Mouse (Mus musculus): ENCODE measurements at regions not wholly inside any gene's neighbourhood (a gene's known extent, or its start where the extent isn't known, plus 50 kb on each side); places are given as distances from the start of the nearest gene placed in this dataset.
A peak's percentile ranks its signal among the peaks of the same experiment; 100 is the strongest.

DNA sequence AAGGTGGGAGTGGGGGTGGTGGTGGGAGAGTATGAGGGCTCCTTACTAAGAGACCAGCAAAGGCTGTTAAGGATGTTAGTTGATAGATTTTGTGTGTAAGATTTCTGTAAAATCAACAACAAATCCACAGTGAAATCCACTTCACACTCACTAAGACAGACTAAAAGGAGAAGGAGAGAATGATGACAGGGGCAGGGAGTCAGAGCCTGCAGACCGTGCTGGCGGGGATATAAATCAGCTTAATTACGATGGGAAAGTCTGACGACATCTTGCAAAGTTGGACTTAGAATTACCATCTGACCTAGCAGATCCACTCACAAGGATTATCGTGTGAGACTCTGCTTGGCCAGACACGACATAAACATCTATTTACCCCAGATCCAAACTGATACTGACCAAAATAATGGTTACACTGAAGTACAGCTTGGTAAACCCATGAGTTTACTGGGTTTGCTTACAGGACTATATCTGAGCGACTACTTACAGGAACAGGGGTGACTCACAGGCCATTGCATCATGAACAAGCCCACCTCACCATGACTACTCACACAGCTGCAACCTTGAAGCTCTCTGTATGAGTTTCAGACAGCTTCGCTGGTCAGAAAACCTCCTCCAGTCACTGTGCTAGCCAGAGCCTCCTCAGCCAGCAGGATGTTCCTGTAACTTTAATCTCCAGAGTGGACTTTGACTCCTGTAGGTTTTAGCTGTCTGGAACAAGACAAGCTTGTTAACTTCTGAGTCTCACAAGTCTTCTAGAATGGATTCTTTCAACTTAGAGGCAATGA is 50.5 kb upstream of the Ednra start:
- Histone ChIP-seq H3K4me3 (ENCODE audit: low read depth, low read length) (no peak overlapping the region), H3K4me1 (ENCODE audit: insufficient read depth, low read depth, low read length) (no peaks in the 10 kb centered on the region), H3K27ac (ENCODE audit: low read length) (no peak overlapping the region), H3K4me2 (replicated peaks; ENCODE audit: low read depth, low read length) (no peak overlapping the region), H3K9me3 (ENCODE audit: low read length) (no peaks in the 10 kb centered on the region), H3K27me3 (replicated peaks; ENCODE audit: insufficient read depth, low read length) (no peaks in the 10 kb centered on the region), H3K36me3 (ENCODE audit: insufficient read depth, low read length) (no peaks in the 10 kb centered on the region), H3K9ac (replicated peaks; ENCODE audit: low read depth) (no peak overlapping the region)
- no peak for TF ChIP-seq EP300 (IDR thresholded peaks at IDR 0.05)
- no peak for TF ChIP-seq CTCF (IDR thresholded peaks at IDR 0.05)
- ATAC-seq, result peak; percentile 47
- WGBS, result 67% methylated on average over 8 of the region's 8 CpGs
- DNase-seq (ENCODE audit: low spot score), result peak; percentile 18

DNA sequence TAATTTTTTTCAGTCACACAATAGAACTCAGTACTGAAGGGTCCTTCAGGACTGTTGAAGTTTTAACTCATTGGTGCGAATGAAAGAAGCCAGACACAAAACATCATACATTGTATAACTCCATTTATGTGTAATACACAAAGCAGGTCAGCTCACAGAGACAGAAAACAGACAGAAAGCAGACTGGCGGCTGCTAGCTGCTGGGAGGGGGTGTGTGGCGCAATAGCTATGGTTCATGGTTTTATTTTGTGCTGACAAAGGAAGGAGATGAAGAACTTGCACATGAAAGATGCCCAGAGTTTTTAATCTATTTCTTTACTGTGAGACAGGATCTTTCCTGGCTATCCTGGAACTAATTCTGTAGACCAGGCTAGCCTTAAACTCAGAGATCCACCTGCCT is 51.3 kb upstream of the Ednra start:
- Histone ChIP-seq H3K4me3 (ENCODE audit: low read depth, low read length) (no peak overlapping the region), H3K36me3 (ENCODE audit: insufficient read depth, low read length) (no peaks in the 10 kb centered on the region), H3K9me3 (ENCODE audit: low read length) (no peaks in the 10 kb centered on the region), H3K27ac (ENCODE audit: low read length) (no peak overlapping the region), H3K4me2 (replicated peaks; ENCODE audit: low read depth, low read length) (no peak overlapping the region), H3K4me1 (ENCODE audit: insufficient read depth, low read depth, low read length) (no peaks in the 10 kb centered on the region), H3K9ac (replicated peaks; ENCODE audit: low read depth) (no peak overlapping the region), H3K27me3 (replicated peaks; ENCODE audit: insufficient read depth, low read length) (no peaks in the 10 kb centered on the region)
- DNase-seq (ENCODE audit: low spot score) (no peak), ATAC-seq (no peak)
- TF ChIP-seq EP300 (IDR thresholded peaks at IDR 0.05), result no peak
- no peak for TF ChIP-seq CTCF (IDR thresholded peaks at IDR 0.05)
- 76% methylated on average over 3 of the region's 3 CpGs for WGBS

DNA sequence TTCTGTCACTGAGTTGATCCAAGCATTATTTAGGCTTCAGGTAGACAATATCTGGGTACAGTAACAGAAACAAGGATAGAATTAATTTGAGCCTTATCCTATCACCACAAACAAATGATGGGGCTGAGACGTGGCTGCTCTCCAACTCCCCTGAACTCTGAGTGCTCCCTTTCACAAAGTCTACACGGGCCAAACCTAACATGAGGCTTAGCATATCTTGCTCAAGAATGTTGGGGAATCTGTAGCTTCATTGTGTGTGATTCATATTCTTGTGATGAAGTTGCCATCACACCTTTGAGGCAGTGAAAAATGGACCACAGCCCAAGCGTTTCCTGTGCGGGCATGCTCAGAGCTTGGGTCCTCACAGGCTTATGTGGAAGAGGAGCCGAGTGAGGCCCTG is 53.3 kb upstream of the Ednra start:
- Histone ChIP-seq H3K9ac (replicated peaks; ENCODE audit: low read depth) (no peak overlapping the region), H3K36me3 (ENCODE audit: insufficient read depth, low read length) (no peaks in the 10 kb centered on the region), H3K4me1 (ENCODE audit: insufficient read depth, low read depth, low read length) (no peaks in the 10 kb centered on the region), H3K27ac (ENCODE audit: low read length) (no peak overlapping the region), H3K9me3 (ENCODE audit: low read length) (no peaks in the 10 kb centered on the region), H3K4me3 (ENCODE audit: low read depth, low read length) (no peak overlapping the region), H3K4me2 (replicated peaks; ENCODE audit: low read depth, low read length) (no peak overlapping the region), H3K27me3 (replicated peaks; ENCODE audit: insufficient read depth, low read length) (no peaks in the 10 kb centered on the region)
- DNase-seq (ENCODE audit: low spot score) (no peak), ATAC-seq (no peak; the same call in 1 of the 2 replicates)
- WGBS, result 60% methylated on average over 5 of the region's 5 CpGs
- TF ChIP-seq EP300 (IDR thresholded peaks at IDR 0.05) (no peak), CTCF (IDR thresholded peaks at IDR 0.05) (no peak)

DNA sequence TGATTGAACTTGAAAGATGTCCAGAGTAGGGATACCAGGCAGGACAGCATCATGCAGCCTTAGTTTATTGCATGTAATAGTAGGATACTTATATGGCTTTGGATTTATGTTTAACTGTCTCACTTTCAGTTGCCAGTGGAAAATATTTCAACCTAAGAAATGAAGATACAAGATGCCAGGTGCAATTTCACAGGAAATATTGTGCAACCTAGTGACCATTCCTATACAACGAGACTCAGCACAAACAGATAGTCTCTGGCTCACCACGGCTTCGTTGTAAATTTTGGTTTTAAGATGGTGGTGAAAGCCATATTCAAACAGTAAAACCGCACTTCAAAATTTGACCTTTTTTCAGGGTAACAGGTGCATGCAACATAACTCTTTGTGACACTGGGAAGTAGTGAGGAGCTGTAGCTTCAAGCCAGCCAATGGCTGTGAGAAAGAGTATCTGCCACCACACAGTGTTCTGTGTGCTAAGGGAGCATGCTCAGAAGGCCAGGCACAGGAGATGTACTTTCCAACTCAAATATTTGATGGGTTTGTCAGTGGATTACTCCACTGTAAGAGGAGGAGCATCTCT is 61.5 kb upstream of the Ednra start:
- 69% methylated on average over 4 of the region's 4 CpGs for WGBS
- no peak overlapping the region for H3K4me2 ChIP-seq (replicated peaks; ENCODE audit: low read depth, low read length)
- no peak for TF ChIP-seq CTCF (IDR thresholded peaks at IDR 0.05)
- TF ChIP-seq EP300 (IDR thresholded peaks at IDR 0.05), result no peak
- H3K27me3 ChIP-seq (replicated peaks; ENCODE audit: insufficient read depth, low read length), result no peaks in the 10 kb centered on the region
- ATAC-seq, result no peak
- no peak overlapping the region for H3K4me3 ChIP-seq (ENCODE audit: low read depth, low read length)
- H3K27ac ChIP-seq (ENCODE audit: low read length), result no peak overlapping the region
- no peak overlapping the region for H3K9ac ChIP-seq (replicated peaks; ENCODE audit: low read depth)
- no peaks in the 10 kb centered on the region for H3K36me3 ChIP-seq (ENCODE audit: insufficient read depth, low read length)
- no peaks in the 10 kb centered on the region for H3K4me1 ChIP-seq (ENCODE audit: insufficient read depth, low read depth, low read length)
- DNase-seq (ENCODE audit: low spot score), result no peak
- H3K9me3 ChIP-seq (ENCODE audit: low read length), result no peaks in the 10 kb centered on the region

DNA sequence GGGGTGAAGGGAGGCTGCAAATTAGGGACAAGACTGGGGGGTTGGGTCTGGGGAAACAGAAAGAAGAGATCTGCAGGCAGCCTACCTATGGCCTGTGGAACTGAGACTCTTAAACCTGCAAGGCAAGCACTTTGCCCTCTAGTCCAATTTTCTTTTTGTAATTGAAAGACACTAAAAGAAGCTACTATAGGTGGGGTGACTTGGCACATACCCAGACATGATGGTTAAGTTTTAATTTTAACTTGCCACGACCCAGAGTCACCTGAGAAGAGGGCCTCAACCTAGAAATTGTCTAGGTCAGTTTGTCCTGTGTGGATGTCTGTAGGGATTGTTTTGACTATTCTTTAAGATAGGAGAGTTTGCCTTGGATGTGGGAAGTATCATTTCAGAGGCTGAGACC is 70.6 kb upstream of the Ednra start:
- Histone ChIP-seq H3K27me3 (replicated peaks; ENCODE audit: insufficient read depth, low read length) (no peaks in the 10 kb centered on the region), H3K4me3 (ENCODE audit: low read depth, low read length) (no peak overlapping the region), H3K36me3 (ENCODE audit: insufficient read depth, low read length) (no peaks in the 10 kb centered on the region), H3K27ac (ENCODE audit: low read length) (no peak overlapping the region), H3K4me2 (replicated peaks; ENCODE audit: low read depth, low read length) (no peak overlapping the region), H3K4me1 (ENCODE audit: insufficient read depth, low read depth, low read length) (no peaks in the 10 kb centered on the region), H3K9me3 (ENCODE audit: low read length) (no peaks in the 10 kb centered on the region), H3K9ac (replicated peaks; ENCODE audit: low read depth) (no peak overlapping the region)
- DNase-seq (ENCODE audit: low spot score), result peak; percentile 2
- 64% methylated on average over 1 of the region's 1 CpGs for WGBS
- TF ChIP-seq EP300 (IDR thresholded peaks at IDR 0.05) (no peak), CTCF (IDR thresholded peaks at IDR 0.05) (no peak)
- ATAC-seq, result no peak

DNA sequence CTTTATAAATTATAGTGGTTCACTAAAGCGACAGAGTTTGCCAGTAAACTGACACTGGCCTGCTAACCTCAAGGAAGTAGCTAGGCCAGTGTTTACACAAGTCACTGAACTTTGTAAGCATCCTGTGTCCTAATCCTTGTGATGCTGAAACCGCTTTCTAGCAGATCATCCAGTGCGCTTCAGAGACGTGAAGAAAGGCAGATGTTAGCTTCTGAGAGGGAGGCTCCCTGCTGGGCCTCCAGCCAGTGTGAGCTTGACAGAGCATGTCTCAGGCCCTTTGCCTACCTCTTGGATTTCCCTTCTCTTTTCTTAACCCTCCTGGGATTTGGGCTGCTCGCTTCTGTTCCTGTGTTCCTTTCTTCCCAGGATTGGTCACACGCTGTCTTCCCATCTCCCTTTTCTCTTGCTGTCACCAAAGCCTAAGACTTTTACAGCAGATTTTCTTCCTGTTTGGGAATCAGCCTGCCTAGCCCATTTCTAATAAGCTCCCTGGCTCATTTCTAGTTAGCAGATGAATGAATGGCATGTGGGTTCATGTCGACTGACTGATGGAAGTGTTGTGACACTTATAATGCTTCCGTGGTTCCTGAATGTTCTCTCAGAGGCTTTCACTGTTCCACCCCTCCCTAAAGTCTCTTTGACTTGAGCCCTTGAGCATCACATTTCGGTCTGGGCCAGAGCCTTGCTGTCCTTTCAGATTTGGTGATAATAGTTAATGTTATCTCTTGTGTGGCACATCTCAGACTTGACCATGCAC is 79.1 kb upstream of the Ednra start:
- Histone ChIP-seq H3K9me3 (ENCODE audit: low read length) (no peaks in the 10 kb centered on the region), H3K36me3 (ENCODE audit: insufficient read depth, low read length) (no peaks in the 10 kb centered on the region), H3K4me2 (replicated peaks; ENCODE audit: low read depth, low read length) (no peak overlapping the region), H3K9ac (replicated peaks; ENCODE audit: low read depth) (no peak overlapping the region), H3K27ac (ENCODE audit: low read length) (peak overlapping the region; percentile 68), H3K4me1 (ENCODE audit: insufficient read depth, low read depth, low read length) (no peaks in the 10 kb centered on the region), H3K27me3 (replicated peaks; ENCODE audit: insufficient read depth, low read length) (no peaks in the 10 kb centered on the region), H3K4me3 (ENCODE audit: low read depth, low read length) (no peak overlapping the region)
- ATAC-seq, result peak; percentile 94
- TF ChIP-seq CTCF (IDR thresholded peaks at IDR 0.05), result no peak
- peak; percentile 87 for TF ChIP-seq EP300 (IDR thresholded peaks at IDR 0.05)
- WGBS, result 55% methylated on average over 9 of the region's 9 CpGs
- peak; percentile 90 for DNase-seq (ENCODE audit: low spot score)

Data from lung, postnatal 0 days (tissue).